Comparison of ENCODE assay signal across 30 mouse cellular contexts in genomic region chr2:35453736-35454135, GRCm38 (mm10). TPM values are rescaled to one million over a fixed set of nuclear protein-coding genes. Genes with fewer than 3 reads are reported as not detected.
DNase-seq lines count a peak whose midpoint lies in the region; ATAC-seq and TF ChIP-seq lines count a peak whose summit lies in the region.
"Had no signal": no experiment of that assay in that cellular context is flagged by ENCODE, and none has a peak within 500 bp of the region (broad histone marks: within the 10 kb centered on the region; RNA-seq: fewer than 3 reads in every experiment).

No protein-coding gene starts in this region.

- peak; percentile 59 for DNase-seq in thymus, postnatal 14 days
- no peak for DNase-seq in thymus, postnatal 4 days
- DNase-seq in MEL (ENCODE audit: low read depth, low spot score) = peak; percentile 29
- peak; percentile 48 for DNase-seq in thymus, postnatal 25 days
- DNase-seq in cerebellum, adult 8-10 months = no peak
- no peak for DNase-seq in embryonic facial prominence, embryonic 10.5 days (ENCODE audit: low spot score)
- no peak for DNase-seq in midbrain, postnatal 0 days (ENCODE audit: low spot score)
- DNase-seq: adrenal gland, postnatal 25 days; cerebellum, adult 11-12 months; cerebellum, postnatal 25 days; gastrocnemius, postnatal 10 days; heart, adult 2 months; kidney, adult 8-10 months; kidney, postnatal 14 days; layer of hippocampus, postnatal 36 days; right cerebral cortex, adult 18-20 months had no signal

- 73% methylated on average over 3 of the region's 3 CpGs for WGBS in embryonic facial prominence, embryonic 10.5 days
- WGBS in midbrain, postnatal 0 days = 72% methylated on average over 3 of the region's 3 CpGs

- no peak for TF ChIP-seq POLR2A in MEL (IDR thresholded peaks at IDR 0.05; ENCODE audit: control insufficient read depth in 1 of 2, insufficient read depth in 1 of 2, low read depth in 1 of 2, low read length in 2 of 2, poor library complexity in 1 of 2)

- H3K27me3 ChIP-seq in MEL (ENCODE audit: control insufficient read depth in 1 of 2, insufficient read depth in 2 of 2, low read length in 2 of 2) = no peaks in the 10 kb centered on the region
- H3K27me3 ChIP-seq in embryonic facial prominence, embryonic 10.5 days (replicated peaks; ENCODE audit: low read depth, poor library complexity, severe bottlenecking) = no peaks in the 10 kb centered on the region
- H3K27me3 ChIP-seq in midbrain, postnatal 0 days (ENCODE audit: insufficient read depth, low read length) = no peaks in the 10 kb centered on the region
- H3K27me3 ChIP-seq: limb, embryonic 15.5 days; liver, embryonic 15.5 days; stomach, embryonic 15.5 days had no signal

- no peak overlapping the region for H3K4me2 ChIP-seq in midbrain, postnatal 0 days (ENCODE audit: low read depth, low read length, poor library complexity, severe bottlenecking)
- H3K4me2 ChIP-seq: limb, embryonic 15.5 days; liver, embryonic 15.5 days; stomach, embryonic 15.5 days had no signal

- H3K27ac ChIP-seq in MEL (ENCODE audit: control insufficient read depth, low read depth, low read length) = no peak overlapping the region
- no peak overlapping the region for H3K27ac ChIP-seq in embryonic facial prominence, embryonic 10.5 days (replicated peaks)
- no peak overlapping the region for H3K27ac ChIP-seq in midbrain, postnatal 0 days (ENCODE audit: low read depth, low read length)
- H3K27ac ChIP-seq: heart, adult 2 months; layer of hippocampus, adult 2 months; limb, embryonic 15.5 days; liver, embryonic 15.5 days; stomach, embryonic 15.5 days had no signal

- H3K36me3 ChIP-seq in MEL (ENCODE audit: control insufficient read depth in 1 of 2, insufficient read depth in 2 of 2, low read length in 2 of 2) = peaks cover 0 to 17% of the 10 kb centered on the region in 2 experiments; a peak in 2 of 4 replicates
- H3K36me3 ChIP-seq in embryonic facial prominence, embryonic 10.5 days (replicated peaks) = no peaks in the 10 kb centered on the region
- H3K36me3 ChIP-seq in midbrain, postnatal 0 days (ENCODE audit: insufficient read depth, low read length) = no peaks in the 10 kb centered on the region
- H3K36me3 ChIP-seq: limb, embryonic 15.5 days; stomach, embryonic 15.5 days had no signal

- TF ChIP-seq EP300 in MEL (IDR thresholded peaks at IDR 0.05; ENCODE audit: low read depth in 1 of 2, low read length in 2 of 2) = no peak

- H3K9me3 ChIP-seq in MEL (replicated peaks; ENCODE audit: insufficient read depth, low read length) = no peaks in the 10 kb centered on the region
- no peaks in the 10 kb centered on the region for H3K9me3 ChIP-seq in embryonic facial prominence, embryonic 10.5 days
- H3K9me3 ChIP-seq in midbrain, postnatal 0 days (ENCODE audit: low read length) = no peaks in the 10 kb centered on the region
- H3K9me3 ChIP-seq: limb, embryonic 15.5 days; liver, embryonic 15.5 days; stomach, embryonic 15.5 days had no signal

- H3K9ac ChIP-seq in MEL (ENCODE audit: control insufficient read depth, low read depth, low read length, poor library complexity, severe bottlenecking) = no peak overlapping the region
- no peak overlapping the region for H3K9ac ChIP-seq in midbrain, postnatal 0 days (replicated peaks; ENCODE audit: low read length, poor library complexity, severe bottlenecking)
- H3K9ac ChIP-seq: limb, embryonic 15.5 days; liver, embryonic 15.5 days; stomach, embryonic 15.5 days had no signal

- peaks cover 3 to 17% of the 10 kb centered on the region in 2 experiments for H3K4me1 ChIP-seq in MEL (ENCODE audit: control insufficient read depth in 1 of 2, insufficient read depth in 2 of 2, low read length in 2 of 2)
- peaks cover 10% of the 10 kb centered on the region for H3K4me1 ChIP-seq in embryonic facial prominence, embryonic 10.5 days
- no peaks in the 10 kb centered on the region for H3K4me1 ChIP-seq in midbrain, postnatal 0 days (ENCODE audit: insufficient read depth, low read length)

- peaks cover 7% of the 10 kb centered on the region; the same call in 1 of the 2 replicates for H3K79me2 ChIP-seq in MEL (ENCODE audit: control insufficient read depth, insufficient read depth, low read length, poor library complexity)

- no peak for TF ChIP-seq RAD21 in MEL (IDR thresholded peaks at IDR 0.05; ENCODE audit: low read depth, low read length)

- ATAC-seq in inflammation-experienced regulatory T-cells, adult 6 months = peak; percentile 87
- no peak for ATAC-seq in midbrain, postnatal 0 days (ENCODE audit: low FRiP score)
- ATAC-seq: lung, postnatal 0 days; midbrain, embryonic 16.5 days had no signal

- no peak overlapping the region for H3K4me3 ChIP-seq in MEL (ENCODE audit: control insufficient read depth in 1 of 2, insufficient read depth in 1 of 2, low read depth in 2 of 2, low read length in 2 of 2)
- no peak overlapping the region for H3K4me3 ChIP-seq in embryonic facial prominence, embryonic 10.5 days
- no peak overlapping the region for H3K4me3 ChIP-seq in midbrain, postnatal 0 days (ENCODE audit: low read depth, low read length)
- H3K4me3 ChIP-seq: heart, adult 2 months; layer of hippocampus, adult 2 months; limb, embryonic 15.5 days; liver, embryonic 15.5 days; stomach, embryonic 15.5 days had no signal

- TF ChIP-seq CTCF in MEL (IDR thresholded peaks at IDR 0.05 in 2 of 3, conservative IDR thresholded peaks at IDR 0.05 in 1 of 3; ENCODE audit: control insufficient read depth in 1 of 3, insufficient read depth in 1 of 3, low read depth in 2 of 3, low read length in 3 of 3, poor library complexity in 1 of 3, severe bottlenecking in 1 of 3) = no peak
- TF ChIP-seq CTCF in midbrain, postnatal 0 days (IDR thresholded peaks at IDR 0.05) = no peak

TF ChIP-seq in MEL, 35 proteins besides CTCF, POLR2A, EP300 and RAD21:
- TF ChIP-seq ZNF384 (IDR thresholded peaks at IDR 0.05; ENCODE audit: low read depth, low read length) = peak; percentile 74
- no peak for TF ChIP-seq MEF2A (IDR thresholded peaks at IDR 0.05; ENCODE audit: extremely low read depth, insufficient replicate concordance, low read depth, low read length, poor library complexity, severe bottlenecking)

RNA-seq across cellular contexts. Expression of gene Ggta1, which starts 9.3 kb away (rescaled TPM):
- total RNA-seq in MEL (2012; rRNA removed) = 23.6 and 30.7 TPM in 2 replicates
- polyA plus RNA-seq in MEL (2012; ENCODE audit: insufficient read depth in 1 of 2, insufficient read length in 2 of 2, low read depth in 1 of 2, low replicate concordance in 2 of 2, missing spikeins in 1 of 2) = 10 to 100 TPM in 1 of 2 experiments, not detected in 1; 29.2 TPM
- polyA plus RNA-seq in inflammation-experienced regulatory T-cells, adult 6 months (2017; shearing (Covaris generic)) = 10 to 100 TPM; 17.5 to 19.2 (median 18.0) TPM
- 6.3 and 8.0 TPM in 2 replicates for polyA plus RNA-seq in embryonic facial prominence, embryonic 10.5 days (2016; fragmentation: Nextera tagmentation; extraction: Ambion mirVana)
- total RNA-seq in midbrain, postnatal 0 days (2014; rRNA removed) = 5.1 and 5.4 TPM in 2 replicates
- polyA plus RNA-seq in midbrain, postnatal 0 days (2015; fragmentation: Nextera tagmentation; extraction: Ambion mirVana) = 3.8 and 3.9 TPM in 2 replicates

RNA-seq across cellular contexts. Expression of gene 4930402F06Rik, which starts 56.8 kb away (rescaled TPM):
- not detected in 2 replicates for total RNA-seq in MEL (2012; rRNA removed)
- polyA plus RNA-seq in MEL (2012; ENCODE audit: insufficient read depth in 1 of 2, insufficient read length in 2 of 2, low read depth in 1 of 2, low replicate concordance in 2 of 2, missing spikeins in 1 of 2) = not detected
- polyA plus RNA-seq in inflammation-experienced regulatory T-cells, adult 6 months (2017; shearing (Covaris generic)) = not detected
- not detected in 2 replicates for polyA plus RNA-seq in embryonic facial prominence, embryonic 10.5 days (2016; fragmentation: Nextera tagmentation; extraction: Ambion mirVana)
- not detected in 2 replicates for total RNA-seq in midbrain, postnatal 0 days (2014; rRNA removed)
- not detected in 2 replicates for polyA plus RNA-seq in midbrain, postnatal 0 days (2015; fragmentation: Nextera tagmentation; extraction: Ambion mirVana)
- total RNA-seq: adrenal gland, postnatal 25 days; gastrocnemius, postnatal 10 days; heart, adult 2 months; layer of hippocampus, adult 2 months; layer of hippocampus, postnatal 36 days; left cerebral cortex, postnatal 25 days; megakaryocyte-erythroid progenitor cell, adult 5-6 weeks had no signal
- polyA plus RNA-seq: forebrain, embryonic 11.5 days; heart, adult 2 months; heart, embryonic 16.5 days; hindbrain, embryonic 11.5 days; intestine, embryonic 14.5 days; limb, embryonic 15.5 days; liver, embryonic 15.5 days; lung, postnatal 0 days; midbrain, embryonic 16.5 days; neural tube, embryonic 11.5 days; stomach, embryonic 15.5 days had no signal

Comparison
In these comparisons a context has a peak if more than half of its experiments do, and no peak if none do; other contexts are left out.
1. DNase-seq: peak in thymus, postnatal 14 days (single experiment), MEL (single experiment) and thymus, postnatal 25 days (single experiment); none in thymus, postnatal 4 days (single experiment), cerebellum, adult 8-10 months (single experiment), embryonic facial prominence, embryonic 10.5 days (single experiment) and midbrain, postnatal 0 days (single experiment).